Mouse (Mus musculus) layer of hippocampus, postnatal 36 days (tissue): ENCODE measurements around the gene Ola1. TPM values are rescaled to one million over a fixed set of nuclear protein-coding genes. Genes with fewer than 3 reads are reported as not detected.
A peak's percentile ranks its signal among the peaks of the same experiment; 100 is the strongest.

Experiments used
- DNase-seq, 2 experiments: peaks; one replicate each; pipeline ENCODE4 v3.0.0; 2022
- total RNA-seq, 2 experiments: library from RNA; stranded (reverse); gene quantifications; 2 replicates each; pipeline ENCODE4 v1.2.3; 2021

Gene Ola1
- total RNA-seq, 2 experiments from 2014 or later = 119 to 126 TPM

GRCm38 (mm10) chr2:73143732-73144131, 75.0 kb downstream of the Ola1 start:
- DNase-seq = no peak

GRCm38 (mm10) chr2:73142832-73143470, 75.8 kb downstream of the Ola1 start:
- DNase-seq = no peak

- DNase-seq = no peak
Measured at GRCm38 (mm10) chr2:73132897-73133296, 85.8 kb downstream of the Ola1 start.

- no peak for DNase-seq
Measured at GRCm38 (mm10) chr2:73127686-73128085, 91.0 kb downstream of the Ola1 start.

GRCm38 (mm10) chr2:73118781-73119180, 99.9 kb downstream of the Ola1 start:
- no peak for DNase-seq

GRCm38 (mm10) chr2:73107089-73107488, 111.6 kb downstream of the Ola1 start:
- no peak for DNase-seq

GRCm38 (mm10) chr2:73096491-73096890, 122.2 kb downstream of the Ola1 start:
- no peak for DNase-seq

- DNase-seq = no peak
Measured at GRCm38 (mm10) chr2:73095300-73095699, 123.4 kb downstream of the Ola1 start.

GRCm38 (mm10) chr2:73093032-73093431, 125.7 kb downstream of the Ola1 start:
- no peak for DNase-seq

GRCm38 (mm10) chr2:73091302-73091701, 127.4 kb downstream of the Ola1 start:
- DNase-seq = no peak

- DNase-seq = no peak
Measured at GRCm38 (mm10) chr2:73087641-73088040, 131.1 kb downstream of the Ola1 start.

- DNase-seq = peak; percentile 36 to 48
Measured at GRCm38 (mm10) chr2:73085669-73086304, 132.9 kb downstream of the Ola1 start.

GRCm38 (mm10) chr2:73082476-73082875, 136.2 kb downstream of the Ola1 start:
- peak; percentile 12 to 13 for DNase-seq

GRCm38 (mm10) chr2:73081861-73082260, 136.9 kb downstream of the Ola1 start:
- no peak for DNase-seq

GRCm38 (mm10) chr2:73080084-73080483, 138.6 kb downstream of the Ola1 start:
- no peak for DNase-seq

- no peak for DNase-seq
Measured at GRCm38 (mm10) chr2:73079311-73079710, 139.4 kb downstream of the Ola1 start.

- DNase-seq = no peak
Measured at GRCm38 (mm10) chr2:73073811-73074472, 144.8 kb downstream of the Ola1 start.

- no peak for DNase-seq
Measured at GRCm38 (mm10) chr2:73071201-73071600, 147.5 kb downstream of the Ola1 start.

- DNase-seq = no peak
Measured at GRCm38 (mm10) chr2:73070449-73071076, 148.2 kb downstream of the Ola1 start.

GRCm38 (mm10) chr2:73069223-73069825, 149.4 kb downstream of the Ola1 start:
- DNase-seq = no peak

- no peak for DNase-seq
Measured at GRCm38 (mm10) chr2:73066307-73067167, 152.2 kb downstream of the Ola1 start.
